Mouse (Mus musculus) kidney, postnatal 14 days (tissue): ENCODE data around the gene Nmnat3.

Experiments
- DNase-seq: peaks from one replicate; pipeline ENCODE4 v3.0.0; 2022; ENCODE audit warnings: mixed read lengths

The Nmnat3 gene

DNA sequence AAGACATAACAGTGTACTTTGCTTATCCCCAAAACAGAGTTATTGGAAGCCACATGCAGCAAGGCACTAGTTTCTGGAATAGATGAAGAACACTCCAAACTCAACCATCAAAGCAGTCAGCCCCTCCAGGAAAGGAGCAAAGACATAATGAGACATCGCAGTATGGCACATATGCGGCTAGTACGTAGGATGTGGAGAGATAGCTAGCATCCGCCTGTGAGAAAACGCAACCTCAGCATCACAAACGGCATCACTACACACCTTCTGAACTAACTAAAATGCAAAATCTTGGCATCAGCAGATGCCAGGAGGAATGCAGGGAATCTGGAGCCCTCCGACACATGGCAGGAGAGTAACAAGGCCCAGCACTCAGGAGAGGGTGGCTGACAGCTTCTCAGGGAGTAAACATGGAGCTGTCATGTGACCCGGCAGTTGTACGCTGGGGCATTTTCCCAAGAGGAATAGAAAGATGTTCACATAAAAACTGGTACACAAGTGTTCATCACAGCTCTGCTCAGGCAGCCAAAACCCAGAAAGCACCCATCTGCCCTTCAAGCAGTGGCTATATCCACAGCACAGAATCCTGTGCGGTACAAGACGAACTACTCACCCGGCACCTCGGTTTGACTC is 80.2 kb downstream of the Nmnat3 start:
- DNase-seq = no peak

DNA sequence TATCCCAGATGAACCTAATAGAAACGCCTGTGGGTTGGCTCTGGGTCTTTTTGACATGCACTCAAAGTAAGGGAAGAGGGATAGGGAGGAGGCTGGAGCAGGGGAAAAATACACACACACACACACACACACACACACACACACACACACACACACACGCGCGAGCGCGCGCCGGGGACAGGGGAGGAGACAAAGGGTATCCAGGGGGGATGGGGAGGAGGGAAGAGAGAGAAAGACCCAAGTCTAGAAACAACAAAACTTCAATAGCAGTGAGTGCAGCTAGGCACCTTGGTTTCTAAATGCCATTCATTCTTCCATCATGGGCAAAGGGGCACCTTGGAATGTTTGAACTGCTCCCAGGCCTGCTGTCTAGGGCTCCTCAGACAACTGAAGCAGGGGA is 82.5 kb downstream of the Nmnat3 start:
- no peak for DNase-seq

DNA sequence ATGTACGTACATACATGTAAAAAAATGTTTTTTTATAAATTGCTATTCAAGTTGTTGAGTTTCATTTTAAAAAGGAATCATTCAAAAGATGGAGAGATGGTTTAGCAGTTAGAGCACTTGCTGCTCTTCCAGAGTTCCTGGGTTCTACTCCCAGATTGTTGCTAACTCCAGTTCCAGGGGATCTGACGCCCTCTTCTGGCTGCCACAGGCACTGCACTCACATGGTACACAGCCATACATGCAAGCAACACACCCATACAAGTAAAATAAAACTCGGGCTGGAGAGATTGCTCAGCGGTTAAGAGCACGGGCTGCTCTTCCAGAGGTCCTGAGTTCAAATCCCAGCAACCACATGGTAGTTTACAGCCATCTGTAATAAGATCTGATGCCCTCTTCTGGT is 86.1 kb downstream of the Nmnat3 start:
- DNase-seq = no peak

DNA sequence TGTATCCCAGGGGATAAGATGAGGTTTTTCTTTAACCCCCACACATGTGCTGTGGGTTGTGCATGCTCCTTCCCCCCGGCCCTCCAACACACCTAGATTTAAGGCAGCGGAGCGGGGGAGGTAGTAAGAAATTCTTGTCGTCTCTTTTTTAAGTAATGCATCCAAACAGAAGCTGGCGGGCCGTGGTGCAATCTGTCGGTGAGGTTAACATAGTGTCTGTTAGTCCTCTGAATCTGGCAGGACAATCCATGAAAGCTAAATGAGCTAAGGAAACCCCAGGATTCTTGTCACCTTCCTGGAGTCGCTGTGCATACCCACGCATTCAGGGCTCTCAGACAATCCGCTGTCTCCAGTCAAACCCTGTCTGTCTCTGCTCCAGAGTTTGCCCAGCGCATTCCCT is 87.7 kb downstream of the Nmnat3 start:
- DNase-seq = no peak

DNA sequence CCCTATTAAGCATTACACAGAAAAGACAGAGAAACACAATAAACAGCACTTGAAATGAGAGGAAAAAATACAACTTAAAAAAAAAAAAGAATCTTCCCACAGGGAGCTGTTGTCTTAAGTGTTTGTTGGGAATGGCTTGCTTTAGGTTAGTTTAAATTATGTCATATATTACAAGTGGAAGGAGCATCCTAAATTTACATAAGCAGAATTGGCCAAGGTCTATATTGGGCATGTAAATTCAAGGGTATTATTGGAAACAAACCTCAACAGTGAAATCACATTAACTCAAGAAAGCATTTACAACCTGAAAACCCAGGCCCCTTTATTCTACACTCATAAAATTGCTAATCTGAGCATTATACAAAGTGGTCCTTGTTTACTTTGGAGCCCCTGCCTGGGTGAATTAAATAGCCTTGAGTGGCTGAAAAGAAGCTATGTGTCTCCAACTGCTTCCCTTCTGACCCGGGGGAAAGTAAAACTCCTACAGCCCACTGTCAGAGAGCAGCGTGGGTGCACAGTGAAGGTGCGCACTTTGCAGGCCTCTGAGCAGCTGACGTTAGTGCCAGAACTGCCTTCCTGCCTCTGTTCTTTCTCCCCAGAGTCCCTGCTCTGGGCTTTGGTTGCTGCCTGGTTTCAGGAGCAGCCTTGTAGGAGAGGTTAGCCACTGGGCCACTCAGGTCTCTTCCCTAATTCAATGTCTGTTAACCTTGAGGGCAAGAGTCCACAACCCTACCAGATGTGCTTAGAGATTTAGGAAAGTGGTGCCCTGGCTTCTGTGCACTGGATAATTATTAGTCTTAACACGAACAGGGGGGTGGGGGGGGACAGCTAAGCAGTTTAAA is 88.3 kb downstream of the Nmnat3 start:
- peak; percentile 47 for DNase-seq

DNA sequence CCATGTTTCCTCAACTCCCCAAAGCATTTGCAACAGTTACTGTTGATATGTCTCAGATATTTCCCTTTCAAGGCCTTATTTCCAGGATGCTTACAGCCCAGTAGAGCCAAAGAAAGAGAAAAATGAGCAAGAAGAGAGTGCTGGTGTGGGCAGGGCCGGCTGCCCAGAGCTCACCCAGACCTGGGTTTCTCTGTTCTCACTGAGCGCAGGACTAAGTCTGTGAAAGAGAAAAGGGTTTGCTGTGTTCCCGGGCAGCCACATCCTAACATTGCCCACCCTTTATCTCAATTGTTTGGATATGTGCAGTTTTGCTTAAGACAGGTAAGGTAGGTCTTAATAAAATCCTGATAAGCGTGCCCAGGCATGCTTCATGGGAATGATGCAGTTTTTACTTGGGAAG is 92.5 kb downstream of the Nmnat3 start:
- no peak for DNase-seq

DNA sequence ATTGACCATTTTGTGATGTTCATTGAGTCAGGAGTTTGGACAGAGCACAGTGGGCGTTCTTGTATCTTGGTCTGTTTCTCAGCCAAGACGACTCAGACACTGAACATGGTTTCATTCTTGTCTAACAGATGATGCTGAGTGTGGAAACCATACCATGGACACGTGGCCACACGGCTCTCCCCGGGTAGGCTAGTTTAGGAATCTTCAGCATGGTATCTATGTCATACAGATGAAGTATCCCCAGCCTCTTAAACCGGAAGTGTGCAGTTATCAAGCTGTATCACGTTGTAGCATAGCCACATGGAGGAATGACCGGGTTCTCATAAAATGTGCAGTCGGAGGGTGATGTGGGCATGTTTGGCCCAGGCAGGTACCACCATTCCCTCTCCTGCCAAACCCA is 93.4 kb downstream of the Nmnat3 start:
- no peak for DNase-seq

DNA sequence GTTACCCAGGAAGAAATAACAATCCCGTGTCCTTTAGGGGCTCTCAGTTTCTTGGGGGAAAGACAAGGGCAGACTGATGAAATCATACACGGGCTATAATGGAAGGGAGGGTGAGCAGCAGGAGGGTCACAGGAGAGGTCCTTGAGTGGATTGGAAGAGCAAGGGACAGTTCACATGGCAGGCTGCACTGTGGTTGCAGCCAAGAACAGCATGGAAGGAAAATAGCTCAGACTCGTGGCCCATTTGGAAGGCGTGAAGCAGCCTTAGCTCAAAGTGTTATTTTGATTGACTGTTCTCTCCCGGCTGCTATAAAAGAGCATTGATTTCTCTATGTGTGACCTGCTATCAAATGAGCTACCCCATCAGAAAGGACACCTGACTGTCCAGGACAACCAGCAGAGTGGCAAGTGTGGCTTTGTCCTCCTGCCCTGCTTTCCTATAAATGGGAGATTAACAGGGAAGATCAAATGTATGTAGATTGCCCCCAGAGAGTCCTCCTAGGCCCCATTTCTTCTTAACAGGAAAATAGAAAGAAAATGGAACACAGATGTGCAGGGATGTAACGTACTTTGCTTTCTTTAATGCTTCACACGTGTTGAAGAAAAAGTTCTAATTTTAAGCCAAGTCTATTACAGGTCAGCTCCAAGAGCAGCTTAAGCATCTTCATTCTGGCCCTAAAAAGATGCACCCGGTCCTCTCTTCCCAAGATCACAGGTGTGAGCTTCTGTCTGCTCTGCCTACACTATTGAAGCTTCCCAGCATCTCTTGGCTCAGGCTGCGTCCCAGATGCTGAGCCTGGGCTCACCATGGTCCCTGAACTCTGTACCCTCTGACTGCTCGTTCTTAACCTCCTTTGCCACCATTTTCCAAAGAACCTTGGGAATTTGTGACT is 100.8 kb downstream of the Nmnat3 start:
- no peak for DNase-seq

DNA sequence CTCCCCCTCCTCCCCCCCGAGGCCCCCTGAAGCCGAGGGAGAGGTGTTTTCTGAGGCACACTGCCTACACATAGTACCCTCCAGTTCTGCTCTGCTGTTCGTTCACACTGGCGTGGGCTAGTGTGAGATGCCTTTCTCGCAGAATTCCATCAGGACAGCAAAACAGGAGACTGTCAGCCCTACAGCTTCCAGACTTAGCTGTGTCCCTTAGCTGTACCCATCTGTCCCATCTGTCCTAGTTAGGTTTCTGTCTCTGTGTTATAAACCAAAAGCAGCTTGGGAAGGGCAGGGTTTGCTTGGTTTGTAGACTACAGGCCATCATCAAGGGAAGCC is 101.4 kb downstream of the Nmnat3 start:
- DNase-seq = no peak

DNA sequence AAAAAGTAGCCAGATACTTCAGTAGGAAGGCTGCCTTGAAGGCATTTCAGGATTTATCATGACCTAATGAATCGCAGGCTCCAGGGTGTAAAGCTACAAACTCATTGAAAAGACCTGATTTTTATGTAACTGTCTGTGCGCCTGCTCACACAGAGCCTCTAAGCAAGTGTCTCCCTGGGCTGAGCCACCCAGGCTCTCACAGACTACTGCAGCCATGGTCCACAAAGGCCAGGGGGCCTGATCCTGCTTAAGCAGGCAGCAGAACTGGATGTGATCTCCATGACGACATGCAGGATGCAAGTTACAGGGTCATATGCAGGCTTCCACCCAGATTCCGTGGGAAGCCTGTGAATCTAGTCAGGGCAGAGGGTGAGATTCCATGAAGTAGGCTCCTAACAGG is 106.3 kb downstream of the Nmnat3 start:
- no peak for DNase-seq

DNA sequence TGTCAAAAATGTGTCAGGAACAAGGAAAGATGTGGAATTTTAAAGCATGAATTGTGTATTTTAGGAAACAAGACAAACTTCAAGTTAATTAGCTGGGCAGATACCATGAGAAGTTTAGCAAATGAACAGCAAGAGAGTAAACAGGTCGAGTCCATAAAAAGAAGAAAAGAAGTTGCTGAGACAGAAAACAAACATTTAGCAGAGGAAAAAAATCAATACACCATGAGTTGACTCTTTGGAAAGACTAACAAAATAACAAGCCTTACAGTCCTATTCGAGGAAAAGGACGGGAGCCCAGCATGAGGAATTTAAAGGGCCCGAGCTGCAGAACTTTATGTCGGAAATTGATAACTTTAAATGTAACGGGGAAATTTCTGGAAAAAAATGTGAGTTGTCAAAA is 110.0 kb downstream of the Nmnat3 start:
- no peak for DNase-seq

DNA sequence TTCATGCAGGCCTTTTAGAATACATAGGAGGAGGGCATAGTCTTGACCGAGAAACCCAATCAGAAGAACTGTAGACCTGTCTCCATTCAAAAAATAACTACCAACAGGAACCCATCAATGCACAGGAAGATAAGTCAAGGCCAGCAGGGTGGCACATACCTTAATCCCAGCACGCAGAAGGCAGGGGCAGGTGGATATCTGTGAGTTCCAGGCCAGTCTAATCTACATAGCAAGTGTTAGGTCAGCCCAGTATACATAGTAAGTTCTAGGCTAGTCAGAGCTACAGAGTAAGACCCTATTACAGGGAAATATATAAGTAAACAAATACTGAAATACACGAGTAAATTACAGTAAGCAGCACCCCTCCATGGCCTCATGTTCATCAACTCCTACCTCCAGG is 110.6 kb downstream of the Nmnat3 start:
- no peak for DNase-seq

DNA sequence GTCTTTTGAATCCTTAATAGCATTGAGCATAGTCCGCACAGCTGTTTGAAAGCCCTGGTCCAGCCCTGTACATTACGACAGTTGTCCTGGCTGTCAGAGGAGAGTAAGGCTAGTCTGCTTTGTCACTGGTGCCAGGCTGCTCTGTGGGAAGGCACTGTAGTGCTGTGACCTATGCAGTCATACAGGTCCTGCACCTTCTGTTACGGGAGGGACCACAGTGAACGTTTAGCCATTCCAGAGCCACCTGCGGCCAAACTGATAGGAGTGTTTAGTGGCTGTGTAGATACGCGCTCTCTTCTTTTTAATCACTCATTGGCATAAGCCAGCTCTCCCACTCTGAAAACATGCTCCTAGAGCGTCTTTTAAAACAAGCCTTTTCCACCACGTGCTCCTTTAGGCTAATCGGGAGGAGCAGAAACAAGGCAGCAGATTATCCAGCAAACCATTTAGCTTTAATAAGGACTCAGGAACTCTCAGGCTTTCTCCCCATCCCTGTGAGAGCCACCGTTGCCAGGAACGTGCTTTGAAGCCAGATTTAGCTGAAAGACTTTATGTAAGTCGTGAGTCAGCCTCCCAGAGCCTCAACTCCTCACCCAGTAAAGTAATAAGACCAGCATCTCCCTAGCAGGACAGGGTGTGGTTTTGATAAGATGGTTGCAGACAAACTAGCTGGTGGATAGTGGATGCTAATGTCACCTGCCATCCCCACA is 113.1 kb downstream of the Nmnat3 start:
- no peak for DNase-seq

DNA sequence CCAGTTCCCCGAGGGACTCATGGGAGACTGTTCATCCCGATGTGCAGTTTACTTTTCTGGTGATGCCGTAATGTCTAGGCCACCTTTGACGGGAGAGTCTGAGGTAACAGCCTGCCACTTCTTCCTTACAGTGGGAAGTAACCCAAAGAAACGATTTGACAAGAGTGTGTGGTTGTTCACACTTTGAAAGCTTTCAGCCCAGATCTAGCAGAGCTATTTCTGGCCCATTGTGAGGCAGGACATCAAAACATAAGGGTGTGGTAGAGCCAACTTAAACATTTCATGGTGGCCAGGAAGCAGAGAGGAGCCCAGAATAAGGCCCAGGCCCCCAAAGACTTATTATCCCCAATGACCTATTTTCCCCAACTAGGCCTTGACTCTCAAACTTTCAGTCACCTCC is 114.4 kb downstream of the Nmnat3 start:
- DNase-seq = no peak

DNA sequence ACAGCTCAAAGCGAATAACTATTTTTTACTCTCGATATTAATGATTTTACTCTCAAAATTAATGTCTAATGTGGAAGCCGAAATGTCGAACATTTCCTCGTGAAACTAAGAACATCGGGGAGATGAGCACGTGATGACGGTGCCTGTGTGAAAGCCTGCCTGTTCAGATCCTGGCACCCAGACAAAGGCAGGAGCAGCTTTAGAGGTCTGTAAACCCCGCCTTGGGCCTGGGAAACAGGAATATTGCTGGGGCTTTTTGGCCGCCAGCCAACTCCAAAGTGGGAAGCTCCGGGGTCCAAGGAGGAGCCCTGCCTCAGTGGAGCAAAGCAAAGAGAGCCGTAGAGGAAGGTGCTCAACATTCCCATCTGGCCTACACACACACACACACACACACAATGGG is 120.5 kb downstream of the Nmnat3 start:
- DNase-seq = no peak

DNA sequence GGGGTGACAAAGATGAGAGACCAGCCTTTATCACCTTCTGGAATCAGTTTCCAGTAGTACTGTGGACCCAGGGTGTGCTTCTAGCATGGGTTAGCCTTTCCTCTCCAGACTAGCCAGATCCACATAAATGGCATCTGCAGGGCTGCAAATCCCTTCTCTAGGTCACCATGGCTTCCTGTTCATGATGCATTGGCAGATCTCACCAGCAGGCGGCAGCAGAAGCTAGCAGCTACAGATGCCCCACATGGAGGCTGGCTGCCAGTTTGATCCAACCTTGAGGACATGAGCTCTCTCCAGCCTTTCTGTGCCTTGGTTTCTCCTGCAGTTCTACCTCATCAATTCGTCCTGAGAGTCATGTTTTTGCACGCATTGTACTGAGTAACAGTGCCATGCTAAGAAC is 121.9 kb downstream of the Nmnat3 start:
- peak; percentile 77 for DNase-seq

DNA sequence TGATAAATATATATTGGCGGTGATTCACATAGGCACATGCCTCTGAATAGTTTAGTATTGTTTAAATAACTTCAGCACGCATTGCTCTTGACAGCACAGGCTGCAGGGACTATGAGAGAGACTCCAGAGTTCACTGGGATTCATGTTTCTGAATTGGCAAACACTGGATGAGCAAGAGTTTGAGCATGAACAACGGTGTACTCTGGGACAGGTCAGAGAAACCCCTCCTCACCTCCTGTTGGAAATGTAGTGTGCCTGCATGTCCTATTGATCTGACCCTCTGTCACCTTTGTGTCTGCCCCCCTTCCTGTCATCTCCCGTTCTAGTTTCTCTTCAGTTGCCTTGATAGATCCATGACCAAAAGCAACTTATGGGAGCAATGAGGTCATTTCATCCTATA is 128.2 kb downstream of the Nmnat3 start:
- no peak for DNase-seq

DNA sequence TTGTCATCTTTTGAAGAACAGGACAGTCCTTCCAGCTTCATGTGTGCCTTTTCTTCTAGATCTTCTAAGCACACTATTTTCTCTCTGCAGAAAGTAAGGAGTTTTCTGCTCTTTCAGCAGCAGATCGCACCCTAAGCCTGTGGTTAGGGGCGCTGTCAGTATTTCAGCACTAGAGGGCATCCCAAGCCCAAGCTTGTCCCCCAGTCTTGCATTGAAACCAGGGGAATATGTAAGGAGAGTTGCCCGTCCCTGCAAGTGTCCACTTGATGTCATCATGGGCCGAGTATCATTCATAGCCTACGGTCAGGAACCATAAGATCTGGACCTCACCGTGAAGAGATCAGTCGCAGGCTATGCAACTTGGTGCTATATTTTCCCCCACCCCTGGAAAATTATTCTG is 130.7 kb downstream of the Nmnat3 start:
- DNase-seq = peak; percentile 54

DNA sequence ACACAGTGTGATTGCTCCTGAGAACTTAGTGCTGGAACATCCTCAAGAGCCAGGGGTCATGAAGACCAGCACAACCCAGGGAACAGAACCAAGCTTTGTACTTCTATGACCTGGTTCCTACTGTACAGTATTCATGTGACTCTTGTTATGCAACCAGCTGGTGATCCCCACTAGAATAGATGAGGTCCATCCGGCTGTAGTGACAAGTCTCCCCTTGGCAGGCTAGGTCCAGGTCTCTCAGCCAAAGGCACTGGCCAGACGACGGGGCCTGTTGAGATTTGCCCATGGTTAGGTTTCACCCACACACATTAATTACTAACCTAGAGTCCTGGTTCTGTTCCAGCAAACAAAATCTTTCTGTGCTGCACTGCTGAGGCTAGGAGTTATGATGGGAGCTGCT is 131.1 kb downstream of the Nmnat3 start:
- DNase-seq = peak; percentile 19

DNA sequence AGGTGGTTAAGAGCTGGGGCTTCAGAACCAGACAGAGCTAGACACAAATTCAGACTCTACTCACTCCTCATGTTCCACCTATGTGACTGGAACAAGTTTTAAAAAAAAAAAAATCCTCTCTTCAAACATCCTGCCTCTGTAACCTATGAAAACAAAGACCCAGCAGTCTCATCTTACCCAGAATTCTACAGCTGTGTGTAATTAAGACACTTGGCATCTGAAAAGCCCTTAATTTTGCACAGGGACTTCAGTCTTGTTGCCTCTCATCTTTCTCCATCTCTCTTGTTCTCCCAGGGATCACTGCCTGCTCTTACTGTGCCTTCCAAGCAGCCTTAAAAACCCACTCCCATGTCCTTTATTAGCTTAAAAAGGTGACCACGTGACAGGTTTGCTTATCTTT is 133.4 kb downstream of the Nmnat3 start:
- DNase-seq = no peak

DNA sequence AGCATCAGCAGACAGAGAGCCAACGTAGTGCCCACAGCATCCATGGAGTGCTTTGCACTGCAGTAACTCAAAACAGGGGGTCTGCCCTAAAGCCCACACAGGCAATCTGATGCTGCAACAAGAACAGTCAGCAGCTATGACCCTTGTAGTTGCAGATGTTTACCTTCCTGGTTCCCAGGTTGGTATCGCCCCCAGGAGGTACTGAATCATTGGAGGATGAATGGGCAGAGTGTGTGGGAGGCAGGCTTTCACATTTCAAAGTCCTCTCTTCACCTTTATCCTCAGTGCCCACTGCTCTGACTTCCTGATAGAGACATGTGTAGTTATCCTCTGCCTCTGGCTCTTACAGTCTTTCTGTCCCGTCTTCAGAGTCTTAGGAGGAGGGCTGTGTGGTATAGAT is 134.7 kb downstream of the Nmnat3 start:
- no peak for DNase-seq

DNA sequence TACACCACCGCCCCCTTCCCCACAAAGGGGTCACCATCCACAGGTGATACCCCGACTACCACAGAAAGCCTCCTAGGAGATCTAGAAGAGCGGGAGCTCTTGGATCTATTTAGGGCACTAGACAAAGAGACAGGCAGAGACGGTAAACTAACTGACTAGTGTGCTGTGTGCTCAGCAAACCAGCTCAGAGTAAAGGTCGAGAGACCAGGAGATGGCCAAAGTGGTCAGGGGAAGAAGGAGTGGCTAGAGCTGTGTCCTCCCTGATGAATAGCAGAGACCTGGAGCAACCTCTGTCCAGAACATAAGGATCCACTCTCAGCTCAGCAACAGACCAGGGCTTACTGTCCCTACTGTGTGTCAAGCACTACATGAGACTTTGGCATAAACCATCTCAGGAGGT is 135.4 kb downstream of the Nmnat3 start, which contains the start of gene Rbp1:
Rbp1 (plus strand) TSS at position 306 of the 400 bp plus-strand sequence.
- no peak for DNase-seq

DNA sequence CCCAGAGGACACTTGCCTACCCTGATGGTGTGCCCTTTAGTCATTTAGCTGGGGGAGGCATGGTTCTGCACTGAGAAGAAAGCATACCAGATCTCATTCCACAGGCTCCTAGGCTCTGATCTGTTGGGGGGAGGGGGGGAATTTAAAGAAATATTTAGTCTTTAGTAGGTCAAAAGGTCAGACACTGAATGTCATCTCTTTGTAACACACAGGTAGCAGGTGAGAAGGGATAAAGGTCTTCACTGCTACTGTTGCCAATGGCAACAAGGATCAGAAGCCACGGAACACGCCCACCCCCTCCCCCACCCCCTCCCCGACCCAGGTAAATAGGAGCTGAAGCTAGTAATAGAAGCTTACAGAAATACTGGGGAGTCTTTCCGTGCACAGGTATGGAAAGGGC is 136.5 kb downstream of the Nmnat3 start:
- no peak for DNase-seq
